Mouse (Mus musculus) embryonic facial prominence, embryonic 13.5 days (tissue): ENCODE measurements at regions not wholly inside any gene's neighbourhood (a gene's known extent, or its start where the extent isn't known, plus 50 kb on each side); places are given as distances from the start of the nearest gene placed in this dataset.
A peak's percentile ranks its signal among the peaks of the same experiment; 100 is the strongest.

ENCODE experiments used
- ATAC-seq: fragments of 200-750 bp; cut with Nextera tagmentation; 2 replicates; pipeline ENCODE4 v1.8.0; 2017; ENCODE audit warnings: low read depth; ENCODE audit not compliant: insufficient number of reproducible peaks, insufficient read depth, low FRiP score, low TSS enrichment
- H3K27ac ChIP-seq: fragments of 300-500 bp; sonication (generic); 2 replicates; pipeline ENCODE4 v1.5.1; 2015; ENCODE audit warnings: moderate library complexity, mild to moderate bottlenecking, inconsistent platforms
- H3K27me3 ChIP-seq: fragments of 300-500 bp; sonication (generic); 2 replicates; pipeline ENCODE4 v1.6.1; 2015; ENCODE audit warnings: mild to moderate bottlenecking, inconsistent platforms
- H3K36me3 ChIP-seq: fragments of 300-500 bp; sonication (generic); 2 replicates; pipeline ENCODE4 v1.6.1; 2015; ENCODE audit warnings: mild to moderate bottlenecking, inconsistent platforms
- H3K4me1 ChIP-seq: fragments of 300-500 bp; sonication (generic); 2 replicates; pipeline ENCODE4 v1.6.1; 2015; ENCODE audit warnings: inconsistent platforms
- H3K4me2 ChIP-seq: fragments of 300-500 bp; sonication (generic); 2 replicates; pipeline ENCODE4 v1.6.1; 2015; ENCODE audit warnings: moderate library complexity, mild to moderate bottlenecking, inconsistent platforms
- H3K4me3 ChIP-seq: fragments of 300-500 bp; sonication (generic); 2 replicates; pipeline ENCODE4 v1.5.1; 2015; ENCODE audit warnings: mild to moderate bottlenecking, inconsistent platforms
- H3K9ac ChIP-seq: fragments of 300-500 bp; sonication (generic); 2 replicates; pipeline ENCODE4 v1.6.1; 2015; ENCODE audit warnings: mild to moderate bottlenecking, inconsistent platforms
- H3K9me3 ChIP-seq: fragments of 300-500 bp; sonication (generic); 2 replicates; pipeline ENCODE4 v1.6.1; 2016; ENCODE audit warnings: inconsistent platforms
- WGBS: fragments of 180-500 bp; shearing (Covaris S2); methylation state at CpG from one replicate; pipeline ENCODE4 v1.1.7; 2015; ENCODE audit warnings: mixed read lengths; 5-methylcytosine and 5-hydroxymethylcytosine counted together

- Histone ChIP-seq H3K27me3 (no peaks in the 10 kb centered on the region), H3K4me1 (no peaks in the 10 kb centered on the region), H3K9ac (no peak overlapping the region), H3K4me3 (no peak overlapping the region), H3K27ac (no peak overlapping the region), H3K9me3 (no peaks in the 10 kb centered on the region), H3K4me2 (no peak overlapping the region), H3K36me3 (no peaks in the 10 kb centered on the region)
- WGBS: 81% methylated on average over 4 of the region's 4 CpGs
- no peak for ATAC-seq
Measured at GRCm38 (mm10) chr11:45635896-45636295, 216.0 kb upstream of the Clint1 start.

DNA sequence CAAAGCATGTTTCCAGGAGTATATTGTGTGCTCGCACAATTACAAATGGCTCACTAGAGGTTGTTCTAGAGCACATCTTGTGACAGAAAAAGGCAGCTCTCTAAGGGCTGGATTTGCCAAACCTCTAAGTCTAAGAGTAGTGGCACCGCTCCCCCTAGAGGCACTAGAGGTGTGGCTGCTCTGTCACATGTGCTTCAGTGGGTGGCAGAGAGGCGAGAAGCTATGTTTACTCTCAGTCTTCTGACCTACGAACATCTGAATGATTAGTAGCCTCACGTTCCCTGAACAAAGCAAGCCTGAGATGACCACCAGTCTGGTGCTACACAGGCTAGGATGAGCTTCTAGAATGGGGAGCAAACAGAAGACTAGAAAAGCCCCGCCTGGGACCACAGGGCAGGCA is 212.6 kb upstream of the Clint1 start:
- Histone ChIP-seq H3K4me2 (no peak overlapping the region), H3K9ac (no peak overlapping the region), H3K27ac (no peak overlapping the region), H3K4me1 (no peaks in the 10 kb centered on the region), H3K27me3 (no peaks in the 10 kb centered on the region), H3K4me3 (no peak overlapping the region), H3K9me3 (no peaks in the 10 kb centered on the region), H3K36me3 (no peaks in the 10 kb centered on the region)
- ATAC-seq: no peak
- 84% methylated on average over 6 of the region's 6 CpGs for WGBS

GRCm38 (mm10) chr11:45642142-45642756 is 209.6 kb upstream of the Clint1 start:
- no peak overlapping the region for H3K27ac ChIP-seq
- no peak overlapping the region for H3K9ac ChIP-seq
- H3K27me3 ChIP-seq: no peaks in the 10 kb centered on the region
- H3K9me3 ChIP-seq: no peaks in the 10 kb centered on the region
- no peaks in the 10 kb centered on the region for H3K36me3 ChIP-seq
- no peak overlapping the region for H3K4me3 ChIP-seq
- no peak overlapping the region for H3K4me2 ChIP-seq
- WGBS: 80% methylated on average over 9 of the region's 9 CpGs
- ATAC-seq: no peak
- H3K4me1 ChIP-seq: no peaks in the 10 kb centered on the region

GRCm38 (mm10) chr11:45643629-45644325 is 208.1 kb upstream of the Clint1 start:
- no peaks in the 10 kb centered on the region for H3K36me3 ChIP-seq
- no peak overlapping the region for H3K4me3 ChIP-seq
- 75% methylated on average over 12 of the region's 12 CpGs for WGBS
- no peaks in the 10 kb centered on the region for H3K9me3 ChIP-seq
- no peaks in the 10 kb centered on the region for H3K27me3 ChIP-seq
- no peak overlapping the region for H3K9ac ChIP-seq
- no peak overlapping the region for H3K4me2 ChIP-seq
- no peaks in the 10 kb centered on the region for H3K4me1 ChIP-seq
- H3K27ac ChIP-seq: no peak overlapping the region
- ATAC-seq: no peak

GRCm38 (mm10) chr11:45645815-45646214 is 206.0 kb upstream of the Clint1 start:
- Histone ChIP-seq H3K9ac (no peak overlapping the region), H3K36me3 (no peaks in the 10 kb centered on the region), H3K9me3 (no peaks in the 10 kb centered on the region), H3K4me2 (no peak overlapping the region), H3K27me3 (no peaks in the 10 kb centered on the region), H3K4me3 (no peak overlapping the region), H3K4me1 (no peaks in the 10 kb centered on the region), H3K27ac (no peak overlapping the region)
- 74% methylated on average over 3 of the region's 3 CpGs for WGBS
- no peak for ATAC-seq

DNA sequence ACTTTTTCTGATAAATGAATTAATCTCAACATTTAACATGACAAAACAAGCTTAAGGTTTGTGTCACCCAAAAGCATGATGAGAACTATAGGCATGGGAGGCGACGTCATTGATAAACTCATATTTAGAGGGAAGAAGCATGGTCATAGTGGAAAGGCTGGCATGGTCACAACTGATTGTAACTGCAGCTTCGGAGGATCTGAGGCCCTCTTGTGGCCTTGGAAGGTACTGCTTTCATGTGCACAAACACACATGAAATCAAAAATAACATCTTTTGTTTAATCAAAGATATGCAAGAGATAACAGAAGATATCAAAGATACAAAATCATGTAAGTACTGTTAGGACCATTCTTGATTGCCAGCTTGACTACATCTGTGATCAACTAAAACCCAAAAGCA is 204.0 kb upstream of the Clint1 start:
- Histone ChIP-seq H3K9ac (no peak overlapping the region), H3K4me2 (no peak overlapping the region), H3K9me3 (no peaks in the 10 kb centered on the region), H3K27me3 (no peaks in the 10 kb centered on the region), H3K27ac (no peak overlapping the region), H3K36me3 (no peaks in the 10 kb centered on the region), H3K4me1 (no peaks in the 10 kb centered on the region), H3K4me3 (no peak overlapping the region)
- WGBS: 76% methylated on average over 3 of the region's 3 CpGs
- ATAC-seq: no peak

DNA sequence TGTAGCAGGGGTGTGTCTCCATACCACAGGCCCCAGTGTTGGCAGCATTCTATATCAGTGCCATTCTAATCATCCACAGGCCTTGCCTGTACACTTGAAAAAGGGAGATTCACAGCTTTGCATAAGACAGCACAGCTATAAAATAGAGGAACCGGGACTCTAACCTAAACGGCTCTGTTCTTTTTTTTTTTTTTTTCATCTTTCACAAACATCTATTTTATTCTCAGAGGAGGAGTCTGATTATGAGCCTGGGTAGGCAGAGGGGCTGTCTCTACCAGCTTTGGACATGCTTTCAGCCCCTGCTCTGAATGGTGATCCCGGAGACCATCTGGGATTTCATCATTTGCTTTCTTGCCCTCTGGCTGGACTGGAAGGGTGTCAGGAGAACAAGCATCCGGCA is 195.6 kb upstream of the Clint1 start:
- no peaks in the 10 kb centered on the region for H3K27me3 ChIP-seq
- H3K4me2 ChIP-seq: no peak overlapping the region
- H3K36me3 ChIP-seq: no peaks in the 10 kb centered on the region
- 88% methylated on average over 4 of the region's 4 CpGs for WGBS
- no peaks in the 10 kb centered on the region for H3K4me1 ChIP-seq
- no peak overlapping the region for H3K9ac ChIP-seq
- ATAC-seq: no peak
- no peak overlapping the region for H3K27ac ChIP-seq
- no peaks in the 10 kb centered on the region; the same call in 1 of the 2 replicates for H3K9me3 ChIP-seq
- no peak overlapping the region for H3K4me3 ChIP-seq

GRCm38 (mm10) chr11:45670156-45670830 is 181.6 kb upstream of the Clint1 start:
- WGBS: 29% methylated on average over 8 of the region's 8 CpGs
- Histone ChIP-seq H3K9me3 (no peaks in the 10 kb centered on the region), H3K9ac (no peak overlapping the region), H3K36me3 (no peaks in the 10 kb centered on the region), H3K4me2 (no peak overlapping the region), H3K4me1 (no peaks in the 10 kb centered on the region), H3K4me3 (no peak overlapping the region), H3K27me3 (no peaks in the 10 kb centered on the region), H3K27ac (no peak overlapping the region)
- ATAC-seq: no peak

DNA sequence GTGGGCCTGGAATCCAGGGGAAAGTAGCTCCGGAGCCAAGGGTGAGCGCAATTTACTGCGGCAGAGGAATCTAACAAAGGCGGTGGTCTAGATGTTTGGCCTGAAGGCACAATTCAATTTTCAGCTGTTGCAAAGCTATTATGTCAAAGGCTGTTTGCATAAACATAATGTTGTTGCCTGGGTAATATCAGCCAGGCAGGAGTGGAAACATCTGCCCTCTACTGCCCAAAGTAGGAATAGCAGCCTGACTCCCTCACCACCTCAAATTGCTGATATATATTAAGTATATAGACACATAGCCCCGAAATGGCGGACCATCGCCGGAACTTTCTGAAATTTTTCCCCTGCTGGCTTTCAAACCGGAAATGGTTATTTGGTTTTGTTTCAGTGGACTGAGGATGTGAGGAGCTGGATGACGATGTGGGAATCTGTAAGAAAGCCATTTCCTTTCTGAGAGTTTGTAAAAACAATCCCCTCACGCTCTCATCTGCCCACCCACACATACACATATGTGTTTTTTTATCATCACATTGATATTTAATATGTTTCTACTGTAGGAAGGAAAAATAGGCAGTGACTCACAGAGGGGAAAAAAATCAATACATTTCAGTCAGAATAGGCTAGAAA is 173.1 kb upstream of the Clint1 start:
- 0 out of 2 replicates have a peak overlapping the region, but pooled peaks have one; percentile 9 for H3K4me2 ChIP-seq
- no peaks in the 10 kb centered on the region for H3K27me3 ChIP-seq
- 39% methylated on average over 11 of the region's 11 CpGs for WGBS
- no peak overlapping the region for H3K27ac ChIP-seq
- H3K9me3 ChIP-seq: no peaks in the 10 kb centered on the region
- no peaks in the 10 kb centered on the region for H3K36me3 ChIP-seq
- no peak overlapping the region for H3K4me3 ChIP-seq
- peaks cover 19% of the 10 kb centered on the region for H3K4me1 ChIP-seq
- H3K9ac ChIP-seq: no peak overlapping the region
- ATAC-seq: no peak

GRCm38 (mm10) chr11:45679293-45679673 is 172.6 kb upstream of the Clint1 start:
- no peaks in the 10 kb centered on the region for H3K36me3 ChIP-seq
- no peak overlapping the region for H3K4me2 ChIP-seq
- H3K4me3 ChIP-seq: no peak overlapping the region
- peaks cover 24% of the 10 kb centered on the region for H3K4me1 ChIP-seq
- no peaks in the 10 kb centered on the region for H3K9me3 ChIP-seq
- 79% methylated on average over 9 of the region's 9 CpGs for WGBS
- no peaks in the 10 kb centered on the region for H3K27me3 ChIP-seq
- no peak overlapping the region for H3K9ac ChIP-seq
- no peak for ATAC-seq
- H3K27ac ChIP-seq: no peak overlapping the region

DNA sequence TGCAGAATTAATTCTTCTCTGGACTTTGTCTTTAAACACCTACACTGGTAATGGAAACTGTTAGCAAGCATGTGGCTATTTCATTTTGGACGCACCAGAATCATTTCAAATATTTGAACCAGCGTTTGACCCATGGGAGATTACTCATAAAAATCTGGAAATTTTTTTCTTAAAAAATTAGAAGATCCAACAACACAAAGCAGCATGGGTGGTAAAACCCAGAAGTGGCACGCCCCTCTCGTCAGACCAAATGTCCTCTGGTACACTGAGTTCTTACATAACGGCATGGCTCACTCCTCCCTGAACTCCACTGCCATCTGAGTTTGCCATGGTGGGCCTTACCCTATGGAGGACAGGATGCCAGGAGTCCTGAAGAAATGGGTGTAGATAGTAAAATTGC is 166.3 kb upstream of the Clint1 start:
- no peaks in the 10 kb centered on the region for H3K9me3 ChIP-seq
- ATAC-seq: no peak
- no peaks in the 10 kb centered on the region for H3K27me3 ChIP-seq
- H3K4me2 ChIP-seq: no peak overlapping the region
- H3K27ac ChIP-seq: no peak overlapping the region
- H3K9ac ChIP-seq: no peak overlapping the region
- H3K4me3 ChIP-seq: no peak overlapping the region
- H3K4me1 ChIP-seq: peaks cover 18% of the 10 kb centered on the region
- no peaks in the 10 kb centered on the region for H3K36me3 ChIP-seq
- 91% methylated on average over 5 of the region's 5 CpGs for WGBS

DNA sequence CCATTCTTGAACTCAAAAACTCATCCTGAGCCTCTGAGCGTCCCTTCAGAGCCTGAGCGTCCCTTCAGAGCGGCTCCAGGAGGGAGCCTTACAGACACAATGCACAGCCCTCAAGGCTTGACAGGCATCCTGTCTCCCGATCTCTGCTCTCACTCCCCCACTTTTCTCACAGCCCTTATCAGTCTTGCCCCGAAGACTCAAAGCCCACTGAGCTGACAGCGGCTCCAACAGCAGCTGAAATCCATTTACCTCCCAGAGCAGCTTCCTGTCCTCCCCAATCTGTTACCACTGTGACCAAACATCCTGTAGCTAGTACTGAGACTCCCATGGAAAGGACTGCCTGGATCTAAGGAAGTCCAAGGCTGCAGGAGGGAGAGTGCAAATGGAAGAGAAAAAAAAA is 158.6 kb upstream of the Clint1 start:
- WGBS: 29% methylated on average over 6 of the region's 6 CpGs
- Histone ChIP-seq H3K4me1 (no peaks in the 10 kb centered on the region), H3K4me2 (no peak overlapping the region), H3K27ac (no peak overlapping the region), H3K36me3 (no peaks in the 10 kb centered on the region), H3K9ac (0 out of 2 replicates have a peak overlapping the region, but pooled peaks have one; percentile 8), H3K9me3 (peaks cover 8% of the 10 kb centered on the region), H3K4me3 (no peak overlapping the region), H3K27me3 (no peaks in the 10 kb centered on the region)
- no peak for ATAC-seq
